Mouse (Mus musculus) embryonic facial prominence, embryonic 14.5 days (tissue): Measurements from ENCODE around the gene Gpr108. TPM values are rescaled to one million over a fixed set of nuclear protein-coding genes. Genes with fewer than 3 reads are reported as not detected.

ENCODE experiments used
- ATAC-seq: fragments of 200-750 bp; cut with Nextera tagmentation; 2 replicates; pipeline ENCODE4 v1.8.0; 2017; ENCODE audit warnings: low read depth, moderate number of reproducible peaks, moderate TSS enrichment
- DNase-seq: peaks from one replicate; pipeline ENCODE4 v3.0.0-alpha.2; 2015; ENCODE audit warnings: low spot score
- H3K27ac ChIP-seq: fragments of 300-500 bp; sonication (generic); replicated peaks from 2 replicates; pipeline ENCODE4 v1.5.1; 2014; ENCODE audit warnings: low read depth, mild to moderate bottlenecking, low read length, moderate library complexity
- H3K27me3 ChIP-seq: fragments of 300-500 bp; sonication (generic); replicated peaks from 2 replicates; pipeline ENCODE4 v1.6.1; 2014; ENCODE audit warnings: low read length; ENCODE audit not compliant: control insufficient read depth, insufficient read depth
- H3K36me3 ChIP-seq: fragments of 300-500 bp; sonication (generic); 2 replicates; pipeline ENCODE4 v1.6.1; 2014; ENCODE audit warnings: low read length, mixed read lengths; ENCODE audit not compliant: control insufficient read depth, insufficient read depth
- H3K4me1 ChIP-seq: fragments of 300-500 bp; sonication (generic); 2 replicates; pipeline ENCODE4 v1.6.1; 2014; ENCODE audit warnings: antibody characterized with exemption, low read length; ENCODE audit not compliant: control insufficient read depth, insufficient read depth
- H3K4me2 ChIP-seq: fragments of 300-500 bp; sonication (generic); 2 replicates; pipeline ENCODE4 v1.6.1; 2014; ENCODE audit warnings: low read depth, mild to moderate bottlenecking, low read length, moderate library complexity, mixed read lengths
- H3K4me3 ChIP-seq: fragments of 300-500 bp; sonication (generic); 2 replicates; pipeline ENCODE4 v1.5.1; 2014; ENCODE audit warnings: low read depth, mild to moderate bottlenecking, low read length
- H3K9ac ChIP-seq: fragments of 300-500 bp; sonication (generic); 2 replicates; pipeline ENCODE4 v1.6.1; 2014; ENCODE audit warnings: low read depth, mild to moderate bottlenecking, low read length, moderate library complexity, mixed read lengths
- H3K9me3 ChIP-seq: fragments of 300-500 bp; sonication (generic); 2 replicates; pipeline ENCODE4 v1.6.1; 2016; ENCODE audit warnings: low read length; ENCODE audit not compliant: control insufficient read depth
- WGBS: fragments of 180-500 bp; shearing (Covaris S2); extraction: QIAGEN DNeasy Blood & Tissue Kit; methylation state at CpG from one replicate; pipeline ENCODE4 v1.1.7; 2014; 5-methylcytosine and 5-hydroxymethylcytosine counted together
- polyA plus RNA-seq: library from polyadenylated mRNA; unstranded; fragments of >200 nt; fragmentation: Nextera tagmentation; extraction: Ambion mirVana; gene quantifications from 2 replicates; pipeline ENCODE4 v1.2.1, GENCODE M21; 2014

Gene Gpr108
- 36.9 and 37.1 TPM in 2 replicates for polyA plus RNA-seq

- peak within 1 kb of the TSS; percentile 78 for H3K9ac ChIP-seq
- H3K27ac ChIP-seq, result peak within 1 kb of the TSS; percentile 95
- H3K9me3 ChIP-seq, result no peaks in the 10 kb centered on the region
- H3K27me3 ChIP-seq, result no peaks in the 10 kb centered on the region
- DNase-seq (peak; percentile 96), ATAC-seq (peak; percentile 61)
- H3K4me3 ChIP-seq, result peak within 1 kb of the TSS; percentile 64
- H3K4me2 ChIP-seq, result peak within 1 kb of the TSS; percentile 81
- 0% methylated on average over 12 of the region's 12 CpGs for WGBS
- H3K36me3 ChIP-seq, result 0 out of 2 replicates have a peak, but pooled peaks cover under 1% of the 10 kb centered on the region
- peaks cover 11% of the 10 kb centered on the region for H3K4me1 ChIP-seq
Observed at GRCm38 (mm10) chr17:57248201-57248699, at the start of gene Gpr108. Gpr108 (minus strand) TSS chr17:57248446.

GRCm38 (mm10) chr17:57297040-57297439 is 48.8 kb upstream of the Gpr108 start:
- WGBS, result 89% methylated on average over 12 of the region's 12 CpGs
- no peaks in the 10 kb centered on the region for H3K4me1 ChIP-seq
- no peaks in the 10 kb centered on the region for H3K27me3 ChIP-seq
- H3K27ac ChIP-seq, result no peak overlapping the region
- no peaks in the 10 kb centered on the region for H3K36me3 ChIP-seq
- ATAC-seq (no peak), DNase-seq (no peak)
- H3K4me2 ChIP-seq, result no peak overlapping the region
- no peak overlapping the region for H3K4me3 ChIP-seq
- H3K9me3 ChIP-seq, result no peaks in the 10 kb centered on the region
- no peak overlapping the region for H3K9ac ChIP-seq

GRCm38 (mm10) chr17:57295935-57296334 is 47.7 kb upstream of the Gpr108 start:
- Histone ChIP-seq H3K4me1 (no peaks in the 10 kb centered on the region), H3K9me3 (no peaks in the 10 kb centered on the region), H3K4me3 (no peak overlapping the region), H3K4me2 (no peak overlapping the region), H3K36me3 (no peaks in the 10 kb centered on the region), H3K9ac (no peak overlapping the region), H3K27ac (no peak overlapping the region), H3K27me3 (no peaks in the 10 kb centered on the region)
- ATAC-seq (no peak), DNase-seq (no peak)
- WGBS, result 93% methylated on average over 9 of the region's 9 CpGs

GRCm38 (mm10) chr17:57292968-57293367 is 44.7 kb upstream of the Gpr108 start:
- Histone ChIP-seq H3K9ac (no peak overlapping the region), H3K4me3 (no peak overlapping the region), H3K9me3 (no peaks in the 10 kb centered on the region), H3K36me3 (no peaks in the 10 kb centered on the region), H3K4me1 (no peaks in the 10 kb centered on the region), H3K27me3 (no peaks in the 10 kb centered on the region), H3K27ac (no peak overlapping the region), H3K4me2 (no peak overlapping the region)
- ATAC-seq (no peak), DNase-seq (no peak)
- WGBS, result 92% methylated on average over 9 of the region's 9 CpGs

- H3K27me3 ChIP-seq, result no peaks in the 10 kb centered on the region
- ATAC-seq, result no peak
- DNase-seq, result no peak
- H3K4me3 ChIP-seq, result no peak overlapping the region
- no peaks in the 10 kb centered on the region for H3K4me1 ChIP-seq
- H3K9me3 ChIP-seq, result no peaks in the 10 kb centered on the region
- H3K9ac ChIP-seq, result no peak overlapping the region
- H3K27ac ChIP-seq, result no peak overlapping the region
- no peak overlapping the region for H3K4me2 ChIP-seq
- WGBS, result 86% methylated on average over 2 of the region's 2 CpGs
- no peaks in the 10 kb centered on the region for H3K36me3 ChIP-seq
Observed at GRCm38 (mm10) chr17:57292302-57292701, 44.1 kb upstream of the Gpr108 start.

GRCm38 (mm10) chr17:57290671-57291055 is 42.4 kb upstream of the Gpr108 start:
- WGBS, result 81% methylated on average over 7 of the region's 7 CpGs
- Histone ChIP-seq H3K4me3 (no peak overlapping the region), H3K9ac (no peak overlapping the region), H3K4me1 (no peaks in the 10 kb centered on the region), H3K27me3 (no peaks in the 10 kb centered on the region), H3K27ac (no peak overlapping the region), H3K36me3 (no peaks in the 10 kb centered on the region), H3K4me2 (no peak overlapping the region), H3K9me3 (no peaks in the 10 kb centered on the region)
- DNase-seq, result no peak
- ATAC-seq, result no peak

GRCm38 (mm10) chr17:57290001-57290670 is 41.9 kb upstream of the Gpr108 start:
- no peak overlapping the region for H3K4me2 ChIP-seq
- no peaks in the 10 kb centered on the region for H3K36me3 ChIP-seq
- H3K4me1 ChIP-seq, result no peaks in the 10 kb centered on the region
- DNase-seq, result peak; percentile 6
- no peak for ATAC-seq
- no peak overlapping the region for H3K9ac ChIP-seq
- H3K9me3 ChIP-seq, result no peaks in the 10 kb centered on the region
- no peak overlapping the region for H3K27ac ChIP-seq
- no peak overlapping the region for H3K4me3 ChIP-seq
- WGBS, result 87% methylated on average over 9 of the region's 9 CpGs
- H3K27me3 ChIP-seq, result no peaks in the 10 kb centered on the region

GRCm38 (mm10) chr17:57289252-57289651 is 41.0 kb upstream of the Gpr108 start:
- WGBS, result 72% methylated on average over 5 of the region's 5 CpGs
- no peak for DNase-seq
- no peaks in the 10 kb centered on the region for H3K4me1 ChIP-seq

More at GRCm38 (mm10) chr17:57289252-57289651, 41.0 kb upstream of the Gpr108 start:
- H3K9ac ChIP-seq, result no peak overlapping the region
- ATAC-seq, result no peak
- no peaks in the 10 kb centered on the region for H3K36me3 ChIP-seq
- no peak overlapping the region for H3K27ac ChIP-seq
- H3K27me3 ChIP-seq, result no peaks in the 10 kb centered on the region
- H3K4me2 ChIP-seq, result no peak overlapping the region
- H3K9me3 ChIP-seq, result no peaks in the 10 kb centered on the region
- no peak overlapping the region for H3K4me3 ChIP-seq
